Mouse (Mus musculus) adrenal gland, postnatal 4 days (tissue): ENCODE results near the gene Otx2. TPM values are rescaled to one million over a fixed set of nuclear protein-coding genes. Genes with fewer than 3 reads are reported as not detected.

Experiments
- DNase-seq, 2 experiments: peaks; one replicate each; pipeline ENCODE4 v3.0.0; 2021 to 2022; ENCODE audit warnings: low spot score in 2 of 2, mixed read lengths in 2 of 2
- total RNA-seq, 2 experiments: library from RNA; stranded (reverse); gene quantifications; 2 replicates each; pipeline ENCODE4 v1.2.3; 2021

Gene Otx2
- total RNA-seq, 2 experiments from 2014 or later: not detected

GRCm38 (mm10) chr14:48669541-48670257, 3.9 kb downstream of the Otx2 start:
- DNase-seq: no peak

GRCm38 (mm10) chr14:48668761-48669303, 4.8 kb downstream of the Otx2 start:
- DNase-seq: no peak

GRCm38 (mm10) chr14:48668051-48668481, 5.6 kb downstream of the Otx2 start:
- DNase-seq: no peak

GRCm38 (mm10) chr14:48667396-48667795, 6.2 kb downstream of the Otx2 start:
- DNase-seq: no peak

- DNase-seq: no peak
These were observed 6.8 kb downstream of the Otx2 start for GRCm38 (mm10) chr14:48666771-48667170.

GRCm38 (mm10) chr14:48665816-48666661, 7.6 kb downstream of the Otx2 start:
- no peak for DNase-seq

- DNase-seq: no peak
These were observed 8.5 kb downstream of the Otx2 start for GRCm38 (mm10) chr14:48664841-48665815.

GRCm38 (mm10) chr14:48664001-48664810, 9.4 kb downstream of the Otx2 start:
- no peak for DNase-seq

GRCm38 (mm10) chr14:48663531-48663930, 10.1 kb downstream of the Otx2 start:
- no peak for DNase-seq

- DNase-seq: no peak
These were observed 10.9 kb downstream of the Otx2 start for GRCm38 (mm10) chr14:48662568-48663236.

- no peak for DNase-seq
These were observed 11.7 kb downstream of the Otx2 start for GRCm38 (mm10) chr14:48661646-48662567.

GRCm38 (mm10) chr14:48661151-48661550, 12.5 kb downstream of the Otx2 start:
- DNase-seq: no peak

- no peak for DNase-seq
These were observed 13.0 kb downstream of the Otx2 start for GRCm38 (mm10) chr14:48660593-48660992.

GRCm38 (mm10) chr14:48659661-48660060, 14.0 kb downstream of the Otx2 start:
- no peak for DNase-seq

GRCm38 (mm10) chr14:48657241-48657640, 16.4 kb downstream of the Otx2 start:
- no peak for DNase-seq

GRCm38 (mm10) chr14:48656711-48657110, 16.9 kb downstream of the Otx2 start:
- DNase-seq: no peak

- DNase-seq: no peak
These were observed 17.6 kb downstream of the Otx2 start for GRCm38 (mm10) chr14:48655792-48656550.
